Mouse (Mus musculus): Measurements from ENCODE around the gene Ttll5. TPM values are rescaled to one million over a fixed set of nuclear protein-coding genes. Genes with fewer than 3 reads are reported as not detected.

Ttll5 gene
- 6.2 and 6.7 TPM in 2 replicates for polyA plus RNA-seq (2012; rRNA removed)

DNA sequence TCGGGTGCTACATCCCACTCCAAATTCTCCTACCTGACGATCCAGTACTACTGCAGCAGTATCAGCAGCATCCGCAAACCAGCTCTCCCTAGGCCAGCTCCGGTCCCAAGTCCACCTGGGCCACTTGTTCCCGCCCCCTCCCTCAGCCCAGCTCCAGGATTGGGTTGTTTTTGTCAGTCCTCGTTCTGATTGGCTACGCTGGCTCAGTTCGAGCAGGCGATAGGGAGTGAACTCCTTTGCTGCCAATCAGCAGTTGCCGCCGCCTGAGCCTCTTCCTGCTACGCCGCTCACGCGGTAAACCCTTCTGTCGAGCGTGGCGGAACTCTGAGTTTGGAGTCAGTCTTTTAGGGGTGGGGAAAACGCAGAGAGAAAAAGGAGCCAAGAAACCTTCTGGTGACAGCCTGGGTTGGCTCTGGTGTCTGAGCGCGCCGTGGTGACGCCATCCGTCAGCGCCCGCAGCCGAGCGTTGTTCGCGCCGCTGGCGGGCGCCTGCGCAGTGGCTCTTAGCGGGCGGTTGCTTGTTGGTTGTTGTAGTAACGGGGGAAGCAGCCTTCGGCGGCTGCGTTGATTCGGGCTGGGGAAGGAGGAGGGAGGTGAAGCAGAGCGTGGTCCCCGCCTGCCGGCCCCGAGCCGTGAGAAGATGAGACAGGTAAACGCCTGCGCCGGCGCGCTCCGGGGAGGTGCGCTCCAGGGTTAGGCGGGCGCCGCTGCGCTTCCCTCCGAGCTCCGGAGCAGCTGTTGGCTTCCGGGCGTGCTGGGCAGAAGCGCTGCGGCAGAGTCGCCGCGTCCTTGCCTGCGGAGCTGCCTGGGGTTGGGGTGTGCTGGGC lies at the start of gene Ttll5, which contains the start of gene Erg28:
Ttll5 (plus strand) TSS at position 222 of the 827 bp plus-strand sequence.
Erg28 (minus strand) TSS at position 113 of the 827 bp plus-strand sequence.
- no peaks in the 10 kb centered on the region for H3K27me3 ChIP-seq (ENCODE audit: control insufficient read depth, insufficient read depth, low read length)
- H3K27ac ChIP-seq (ENCODE audit: insufficient read depth, low read length), result peak within 1 kb of the TSS; percentile 99
- peak; percentile 90 to 91 for DNase-seq (ENCODE audit: low read depth in 1 of 2, low spot score in 2 of 2)
- WGBS, result under 1% methylated on average over 67 of the region's 67 CpGs
- TF ChIP-seq CTCF (IDR thresholded peaks at IDR 0.05; ENCODE audit: extremely low read depth, insufficient read depth, insufficient read length, insufficient replicate concordance) (no peak), POLR2A (IDR thresholded peaks at IDR 0.05; ENCODE audit: low read depth, low read length) (peak; percentile 43; the same call in 1 of the 2 replicates)
- H3K4me1 ChIP-seq (ENCODE audit: control insufficient read depth, insufficient read depth, insufficient read length), result peaks cover 3% of the 10 kb centered on the region; the same call in 1 of the 2 replicates
- peak within 1 kb of the TSS; percentile 87 for H3K4me3 ChIP-seq (ENCODE audit: extremely low read depth, insufficient read depth, insufficient read length)
- H3K36me3 ChIP-seq (ENCODE audit: control insufficient read depth, insufficient read depth, low read length), result peaks cover 5% of the 10 kb centered on the region; the same call in 1 of the 2 replicates

DNA sequence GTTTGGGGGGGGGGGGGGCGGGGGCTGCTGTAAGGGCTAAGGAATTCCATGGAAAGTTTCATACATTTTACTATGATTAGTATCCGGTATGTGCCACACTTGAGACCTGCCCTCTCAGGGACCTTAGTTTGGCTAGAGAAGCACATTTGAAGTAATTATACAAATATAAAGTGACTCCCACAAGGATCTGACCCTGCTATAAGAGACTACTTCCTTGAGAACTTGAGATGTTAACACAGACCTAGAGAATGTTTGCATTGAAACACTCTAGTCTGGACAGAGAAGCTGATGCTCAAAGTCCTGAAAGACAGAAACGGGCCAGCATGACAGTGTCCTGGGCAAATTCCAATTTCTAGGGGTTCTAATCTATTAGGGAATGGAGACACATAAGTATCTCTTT lies 45.5 kb upstream of the Ttll5 start:
- H3K27me3 ChIP-seq (ENCODE audit: control insufficient read depth, insufficient read depth, low read length), result no peaks in the 10 kb centered on the region
- DNase-seq (ENCODE audit: low read depth in 1 of 2, low spot score in 2 of 2), result no peak
- no peak overlapping the region for H3K4me3 ChIP-seq (ENCODE audit: extremely low read depth, insufficient read depth, insufficient read length)
- H3K36me3 ChIP-seq (ENCODE audit: control insufficient read depth, insufficient read depth, low read length), result no peaks in the 10 kb centered on the region
- TF ChIP-seq POLR2A (IDR thresholded peaks at IDR 0.05; ENCODE audit: low read depth, low read length), result no peak
- TF ChIP-seq CTCF (IDR thresholded peaks at IDR 0.05; ENCODE audit: extremely low read depth, insufficient read depth, insufficient read length, insufficient replicate concordance), result no peak
- H3K27ac ChIP-seq (ENCODE audit: insufficient read depth, low read length), result no peak overlapping the region
- H3K4me1 ChIP-seq (ENCODE audit: control insufficient read depth, insufficient read depth, insufficient read length), result no peaks in the 10 kb centered on the region
- WGBS, result 77% methylated on average over 3 of the region's 3 CpGs

DNA sequence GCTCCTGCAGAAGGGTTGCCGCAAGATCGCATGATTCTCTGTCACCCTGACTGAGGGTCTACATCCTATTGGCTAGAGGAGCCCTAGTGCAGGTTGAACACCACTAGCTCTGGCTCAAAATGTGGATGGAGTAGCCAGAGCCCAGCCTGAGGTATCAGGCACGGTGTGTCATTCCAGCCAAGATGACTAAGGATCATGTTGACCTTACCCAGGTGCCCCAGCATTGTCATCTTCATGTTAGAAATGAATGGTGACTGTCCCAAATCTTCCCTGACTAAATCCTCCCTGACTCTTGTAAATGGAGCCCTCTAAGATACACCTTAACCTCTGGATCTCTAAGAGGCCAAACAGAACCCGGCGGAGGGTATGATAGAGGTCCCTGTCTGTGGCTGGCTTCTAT lies 44.8 kb upstream of the Ttll5 start:
- WGBS, result 95% methylated on average over 5 of the region's 5 CpGs
- no peak overlapping the region for H3K4me3 ChIP-seq (ENCODE audit: extremely low read depth, insufficient read depth, insufficient read length)
- TF ChIP-seq CTCF (IDR thresholded peaks at IDR 0.05; ENCODE audit: extremely low read depth, insufficient read depth, insufficient read length, insufficient replicate concordance) (no peak), POLR2A (IDR thresholded peaks at IDR 0.05; ENCODE audit: low read depth, low read length) (no peak)
- H3K27ac ChIP-seq (ENCODE audit: insufficient read depth, low read length), result no peak overlapping the region
- DNase-seq (ENCODE audit: low read depth in 1 of 2, low spot score in 2 of 2), result no peak
- no peaks in the 10 kb centered on the region for H3K36me3 ChIP-seq (ENCODE audit: control insufficient read depth, insufficient read depth, low read length)
- no peaks in the 10 kb centered on the region for H3K4me1 ChIP-seq (ENCODE audit: control insufficient read depth, insufficient read depth, insufficient read length)
- no peaks in the 10 kb centered on the region for H3K27me3 ChIP-seq (ENCODE audit: control insufficient read depth, insufficient read depth, low read length)

DNA sequence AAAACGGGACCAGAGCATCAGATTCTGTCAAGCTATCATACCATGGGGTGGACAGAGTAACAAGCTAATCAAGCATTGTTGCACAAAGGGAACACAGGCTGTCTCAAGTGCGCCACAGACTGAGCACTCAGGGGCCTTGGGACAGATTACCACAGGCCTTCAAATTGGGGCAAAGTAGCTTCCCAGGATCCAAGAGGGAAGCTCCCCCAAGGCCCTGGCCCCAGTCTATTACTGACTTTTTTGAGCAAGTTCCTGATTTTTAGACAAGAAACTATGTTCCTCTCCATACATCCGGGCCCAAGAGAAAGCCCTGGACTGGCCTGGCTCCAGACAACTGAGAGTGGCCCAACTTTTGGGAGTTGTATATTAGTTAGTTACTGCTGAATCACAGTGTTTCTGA lies 42.9 kb upstream of the Ttll5 start:
- Histone ChIP-seq H3K36me3 (ENCODE audit: control insufficient read depth, insufficient read depth, low read length) (no peaks in the 10 kb centered on the region), H3K4me3 (ENCODE audit: extremely low read depth, insufficient read depth, insufficient read length) (no peak overlapping the region), H3K27me3 (ENCODE audit: control insufficient read depth, insufficient read depth, low read length) (no peaks in the 10 kb centered on the region), H3K27ac (ENCODE audit: insufficient read depth, low read length) (no peak overlapping the region), H3K4me1 (ENCODE audit: control insufficient read depth, insufficient read depth, insufficient read length) (no peaks in the 10 kb centered on the region)
- no peak for DNase-seq (ENCODE audit: low read depth in 1 of 2, low spot score in 2 of 2)
- TF ChIP-seq CTCF (IDR thresholded peaks at IDR 0.05; ENCODE audit: extremely low read depth, insufficient read depth, insufficient read length, insufficient replicate concordance) (no peak), POLR2A (IDR thresholded peaks at IDR 0.05; ENCODE audit: low read depth, low read length) (no peak)
- 77% methylated on average over 3 of the region's 3 CpGs for WGBS

DNA sequence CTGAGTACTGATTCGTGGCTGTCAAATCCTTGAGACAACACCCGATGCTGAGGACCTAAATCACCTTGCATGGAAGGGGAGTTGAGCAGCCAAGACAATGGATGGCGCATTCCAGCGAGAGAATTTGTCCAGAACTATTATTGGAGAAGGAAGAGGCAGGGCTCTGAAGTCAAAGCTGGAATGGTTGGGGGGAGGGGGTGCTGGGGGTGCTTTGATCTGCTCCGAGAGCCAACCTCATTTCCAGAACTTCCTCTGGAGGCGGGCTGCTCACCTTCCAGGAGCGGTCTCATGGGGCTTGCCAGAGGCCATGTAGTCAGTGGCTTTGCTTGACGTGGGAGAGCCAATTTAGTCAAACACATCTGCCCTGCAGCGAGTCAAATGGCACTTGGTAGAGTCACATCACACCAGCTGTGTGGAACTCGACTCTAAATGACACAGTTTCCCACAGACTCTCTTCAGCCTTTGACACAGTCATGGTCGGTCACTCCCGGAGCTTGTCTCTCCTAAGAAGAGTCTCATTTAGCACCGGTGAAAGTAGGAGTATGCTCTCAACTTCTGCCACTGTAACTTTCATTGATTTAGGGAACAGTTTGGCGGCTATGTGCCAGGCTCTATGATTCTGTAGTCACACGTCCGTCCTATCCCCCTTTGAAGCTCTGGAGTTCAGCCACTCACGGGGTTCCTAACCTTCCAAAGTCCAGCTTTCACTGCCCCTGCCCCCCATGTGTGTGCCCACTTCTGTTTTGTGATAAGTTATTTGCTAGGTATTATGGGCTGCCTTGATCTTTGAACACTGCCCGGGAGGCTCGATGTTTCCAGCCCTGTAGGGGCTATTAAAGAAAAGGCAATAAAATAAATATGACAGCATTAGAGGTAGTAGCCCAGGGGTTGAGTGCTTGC lies 39.3 kb upstream of the Ttll5 start:
- no peak for DNase-seq (ENCODE audit: low read depth in 1 of 2, low spot score in 2 of 2)

DNA sequence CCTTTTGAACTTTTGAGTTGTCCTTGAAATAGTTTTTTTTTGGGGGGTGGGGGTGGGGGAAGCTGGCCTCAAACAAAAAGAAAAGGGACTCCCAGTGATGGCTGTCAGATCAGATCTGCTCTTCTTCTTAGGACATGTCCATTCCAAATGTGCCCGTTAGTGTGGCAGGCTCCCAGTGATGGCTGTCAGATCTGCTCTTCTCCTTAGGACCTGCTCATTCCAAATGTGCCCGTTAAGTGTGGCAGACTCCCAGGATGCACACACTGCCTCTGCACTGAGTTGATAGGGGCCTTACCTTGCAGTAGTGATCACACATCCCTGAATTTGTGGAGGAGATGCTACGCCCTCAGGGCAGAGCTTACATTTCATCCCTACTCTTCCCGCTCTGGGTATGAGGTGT lies 32.3 kb upstream of the Ttll5 start:
- no peak for DNase-seq (ENCODE audit: low read depth in 1 of 2, low spot score in 2 of 2)
- Histone ChIP-seq H3K36me3 (ENCODE audit: control insufficient read depth, insufficient read depth, low read length) (no peaks in the 10 kb centered on the region), H3K4me3 (ENCODE audit: extremely low read depth, insufficient read depth, insufficient read length) (no peak overlapping the region), H3K27me3 (ENCODE audit: control insufficient read depth, insufficient read depth, low read length) (no peaks in the 10 kb centered on the region), H3K27ac (ENCODE audit: insufficient read depth, low read length) (no peak overlapping the region), H3K4me1 (ENCODE audit: control insufficient read depth, insufficient read depth, insufficient read length) (no peaks in the 10 kb centered on the region)
- TF ChIP-seq CTCF (IDR thresholded peaks at IDR 0.05; ENCODE audit: extremely low read depth, insufficient read depth, insufficient read length, insufficient replicate concordance), result no peak
- TF ChIP-seq POLR2A (IDR thresholded peaks at IDR 0.05; ENCODE audit: low read depth, low read length), result no peak
- WGBS, result 90% methylated on average over 4 of the region's 4 CpGs

More for the DNA sequence above, 39.3 kb upstream of the Ttll5 start:
- no peaks in the 10 kb centered on the region for H3K36me3 ChIP-seq (ENCODE audit: control insufficient read depth, insufficient read depth, low read length)
- no peaks in the 10 kb centered on the region for H3K4me1 ChIP-seq (ENCODE audit: control insufficient read depth, insufficient read depth, insufficient read length)
- no peaks in the 10 kb centered on the region for H3K27me3 ChIP-seq (ENCODE audit: control insufficient read depth, insufficient read depth, low read length)
- 67% methylated on average over 19 of the region's 19 CpGs for WGBS
- H3K27ac ChIP-seq (ENCODE audit: insufficient read depth, low read length), result no peak overlapping the region
- H3K4me3 ChIP-seq (ENCODE audit: extremely low read depth, insufficient read depth, insufficient read length), result no peak overlapping the region
- TF ChIP-seq CTCF (IDR thresholded peaks at IDR 0.05; ENCODE audit: extremely low read depth, insufficient read depth, insufficient read length, insufficient replicate concordance), result no peak
- TF ChIP-seq POLR2A (IDR thresholded peaks at IDR 0.05; ENCODE audit: low read depth, low read length), result no peak

Measured in spleen, adult 2 months (tissue).